Mouse (Mus musculus) forebrain, embryonic 13.5 days (tissue): ENCODE results near the gene Map3k13. TPM values are rescaled to one million over a fixed set of nuclear protein-coding genes. Genes with fewer than 3 reads are reported as not detected.
"Not testable (repeated sequence)": the region's sequence is repeated elsewhere in the genome, so short reads cannot be mapped to it uniquely, and the experiment has no call there.

Experiments
- ATAC-seq: fragments of 200-750 bp; cut with Nextera tagmentation; 2 replicates; pipeline ENCODE4 v1.8.0; 2017
- H3K27ac ChIP-seq: fragments of 300-500 bp; sonication (generic); 2 replicates; pipeline ENCODE4 v1.5.1; 2015; ENCODE audit warnings: inconsistent platforms, mild to moderate bottlenecking, moderate library complexity
- H3K27me3 ChIP-seq: fragments of 300-500 bp; sonication (generic); 2 replicates; pipeline ENCODE4 v1.6.1; 2015; ENCODE audit warnings: mild to moderate bottlenecking, inconsistent platforms
- H3K36me3 ChIP-seq: fragments of 300-500 bp; sonication (generic); 2 replicates; pipeline ENCODE4 v1.6.1; 2015; ENCODE audit warnings: mild to moderate bottlenecking, inconsistent platforms; ENCODE audit not compliant: poor library complexity, severe bottlenecking
- H3K4me1 ChIP-seq: fragments of 300-500 bp; sonication (generic); 2 replicates; pipeline ENCODE4 v1.6.1; 2015; ENCODE audit warnings: inconsistent platforms
- H3K4me2 ChIP-seq: fragments of 300-500 bp; sonication (generic); 2 replicates; pipeline ENCODE4 v1.6.1; 2015; ENCODE audit warnings: inconsistent platforms, mild to moderate bottlenecking, moderate library complexity
- H3K4me3 ChIP-seq: fragments of 300-500 bp; sonication (generic); 2 replicates; pipeline ENCODE4 v1.5.1; 2015; ENCODE audit warnings: mild to moderate bottlenecking, inconsistent platforms
- H3K9ac ChIP-seq: fragments of 300-500 bp; sonication (generic); 2 replicates; pipeline ENCODE4 v1.6.1; 2015; ENCODE audit warnings: mild to moderate bottlenecking, inconsistent platforms
- H3K9me3 ChIP-seq: fragments of 300-500 bp; sonication (generic); replicated peaks from 2 replicates; pipeline ENCODE4 v1.6.1; 2016; ENCODE audit warnings: inconsistent platforms
- WGBS: fragments of 180-500 bp; shearing (Covaris S2); methylation state at CpG from one replicate; pipeline ENCODE4 v1.1.7; 2015; 5-methylcytosine and 5-hydroxymethylcytosine counted together
- polyA plus RNA-seq: library from polyadenylated mRNA; unstranded; fragments of >200 nt; fragmentation: Nextera tagmentation; extraction: Ambion mirVana; gene quantifications from 2 replicates; pipeline ENCODE4 v1.2.1, GENCODE M21; 2015

Map3k13 gene
- polyA plus RNA-seq, 1 experiment from 2014 or later = 4.3 TPM

- H3K9me3 ChIP-seq = no peaks in the 10 kb centered on the region
- 10% methylated on average over 28 of the region's 28 CpGs for WGBS
- H3K36me3 ChIP-seq = no peaks in the 10 kb centered on the region
- H3K4me2 ChIP-seq = peak within 1 kb of the TSS; percentile 74
- H3K27me3 ChIP-seq = no peaks in the 10 kb centered on the region
- no peak within 1 kb of the TSS for H3K27ac ChIP-seq
- ATAC-seq = peak; percentile 93
- H3K9ac ChIP-seq = peak within 1 kb of the TSS; percentile 66
- peaks cover 11% of the 10 kb centered on the region for H3K4me1 ChIP-seq
- H3K4me3 ChIP-seq = peak within 1 kb of the TSS; percentile 42
Measured at GRCm38 (mm10) chr16:21787516-21788353, 6.4 kb upstream of the Map3k13 start, which contains the start of gene Ehhadh. Gene Ehhadh, minus strand, starts transcription at chr16:21787807.

DNA sequence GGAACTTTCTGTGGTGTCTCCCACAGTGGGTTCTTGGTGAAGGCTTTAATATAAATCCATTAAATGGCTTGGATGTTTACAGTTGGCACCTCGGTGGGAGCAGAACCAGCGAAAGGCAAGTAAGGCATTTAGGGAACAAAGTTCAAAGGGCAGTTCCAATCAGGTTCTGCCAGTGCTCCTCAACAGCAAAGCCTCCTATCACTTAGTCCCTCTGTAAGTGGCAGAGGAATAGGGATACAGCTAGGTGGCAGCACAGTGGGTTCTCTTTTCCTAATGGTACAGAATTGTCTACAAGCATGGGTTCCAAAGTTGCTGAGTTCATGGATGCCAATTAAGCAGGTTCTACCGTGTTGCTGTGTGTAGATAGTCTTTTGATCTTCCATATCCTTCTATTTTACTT lies 5.6 kb upstream of the Map3k13 start:
- no peak for ATAC-seq
- Histone ChIP-seq H3K36me3 (no peaks in the 10 kb centered on the region), H3K4me2 (no peak overlapping the region), H3K9ac (no peak overlapping the region), H3K27me3 (no peaks in the 10 kb centered on the region), H3K27ac (no peak overlapping the region), H3K9me3 (no peaks in the 10 kb centered on the region), H3K4me1 (peaks cover 14% of the 10 kb centered on the region), H3K4me3 (no peak overlapping the region)
- WGBS = 57% methylated on average over 3 of the region's 3 CpGs

DNA sequence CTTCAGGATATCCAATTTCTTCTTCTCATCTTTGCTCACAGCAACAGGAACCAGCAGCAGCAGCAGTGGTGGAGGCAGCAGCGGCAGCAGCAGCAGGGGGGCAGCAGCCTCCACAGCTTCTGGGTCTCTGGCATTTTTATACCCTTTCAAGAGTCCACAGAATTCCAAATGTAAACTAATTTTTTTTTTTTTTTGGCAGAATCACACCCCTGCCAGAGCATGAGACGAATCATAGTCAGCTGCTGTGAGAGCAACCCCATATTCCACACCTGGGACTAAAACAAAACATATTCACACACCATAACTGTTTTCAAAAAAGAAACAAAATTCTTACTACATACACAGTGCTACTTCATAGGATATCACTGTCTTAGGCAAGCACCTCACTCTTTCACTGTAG lies 5.0 kb upstream of the Map3k13 start:
- peaks cover 16% of the 10 kb centered on the region for H3K4me1 ChIP-seq
- no peaks in the 10 kb centered on the region for H3K36me3 ChIP-seq
- 84% methylated on average over 2 of the region's 2 CpGs for WGBS
- H3K27me3 ChIP-seq = no peaks in the 10 kb centered on the region
- no peak overlapping the region for H3K4me3 ChIP-seq
- ATAC-seq = no peak
- no peaks in the 10 kb centered on the region for H3K9me3 ChIP-seq
- H3K9ac ChIP-seq = no peak overlapping the region
- no peak overlapping the region for H3K27ac ChIP-seq
- no peak overlapping the region for H3K4me2 ChIP-seq

GRCm38 (mm10) chr16:21790469-21790868 lies 3.7 kb upstream of the Map3k13 start:
- Histone ChIP-seq H3K4me2 (no peak overlapping the region), H3K27ac (no peak overlapping the region), H3K27me3 (no peaks in the 10 kb centered on the region), H3K4me3 (no peak overlapping the region), H3K9ac (no peak overlapping the region), H3K4me1 (peaks cover 22% of the 10 kb centered on the region), H3K9me3 (no peaks in the 10 kb centered on the region), H3K36me3 (no peaks in the 10 kb centered on the region)
- WGBS = 3% methylated on average over 1 of the region's 1 CpGs
- ATAC-seq = no peak

- H3K27ac ChIP-seq = no peak overlapping the region
- ATAC-seq = no peak
- WGBS = 69% methylated on average over 3 of the region's 3 CpGs
Measured at GRCm38 (mm10) chr16:21791779-21792178, 2.4 kb upstream of the Map3k13 start.

GRCm38 (mm10) chr16:21793080-21793810 lies 901 bp upstream of the Map3k13 start:
- not testable (repeated sequence) for ATAC-seq, H3K36me3 ChIP-seq, H3K9me3 ChIP-seq, H3K27ac ChIP-seq, H3K27me3 ChIP-seq
- H3K4me2 ChIP-seq = peak overlapping the region; percentile 82
- peak overlapping the region; percentile 91 for H3K9ac ChIP-seq
- H3K4me1 ChIP-seq = peaks cover 16% of the 10 kb centered on the region
- WGBS = 42% methylated on average over 2 of the region's 2 CpGs
- H3K4me3 ChIP-seq = peak overlapping the region; percentile 83

More at GRCm38 (mm10) chr16:21791779-21792178, 2.4 kb upstream of the Map3k13 start:
- no peak overlapping the region for H3K4me3 ChIP-seq
- H3K4me2 ChIP-seq = no peak overlapping the region
- no peak overlapping the region for H3K9ac ChIP-seq
- peaks cover 26% of the 10 kb centered on the region for H3K4me1 ChIP-seq
- no peaks in the 10 kb centered on the region for H3K27me3 ChIP-seq
- H3K36me3 ChIP-seq = peaks cover 1% of the 10 kb centered on the region; the same call in 1 of the 2 replicates
- no peaks in the 10 kb centered on the region for H3K9me3 ChIP-seq

DNA sequence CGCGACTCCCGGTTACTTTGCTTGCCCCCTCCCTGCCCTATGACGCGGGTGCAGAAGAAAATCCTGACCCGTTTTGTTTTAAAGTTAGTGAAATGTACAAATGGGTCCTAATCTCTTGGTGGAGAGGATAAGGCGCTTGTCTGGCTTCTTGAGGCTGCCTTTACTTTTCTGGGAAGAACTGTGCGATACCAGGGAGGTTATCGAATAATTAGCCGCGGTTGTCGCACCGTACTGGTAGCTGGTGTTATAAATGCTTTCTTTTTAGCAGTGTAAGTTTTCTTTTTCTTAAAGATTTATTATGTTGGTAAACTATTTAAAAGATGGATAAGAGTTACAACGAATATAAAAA lies 525 bp downstream of the Map3k13 start:
- peak; percentile 41 for ATAC-seq

GRCm38 (mm10) chr16:21795071-21795470 lies 925 bp downstream of the Map3k13 start:
- H3K36me3 ChIP-seq = peaks cover 8% of the 10 kb centered on the region; the same call in 1 of the 2 replicates
- no peak for ATAC-seq
- H3K4me1 ChIP-seq = peaks cover 16% of the 10 kb centered on the region
- peak overlapping the region; percentile 83 for H3K4me3 ChIP-seq
- H3K27me3 ChIP-seq = no peaks in the 10 kb centered on the region
- H3K4me2 ChIP-seq = peak overlapping the region; percentile 82
- H3K9me3 ChIP-seq = no peaks in the 10 kb centered on the region
- no peak overlapping the region for H3K27ac ChIP-seq
- WGBS = 16% methylated on average over 5 of the region's 5 CpGs
- peak overlapping the region; percentile 91 for H3K9ac ChIP-seq

More for the DNA sequence above, 525 bp downstream of the Map3k13 start:
- peak overlapping the region; percentile 91 for H3K9ac ChIP-seq
- under 1% methylated on average over 14 of the region's 14 CpGs for WGBS
- H3K4me2 ChIP-seq = peak overlapping the region; percentile 82
- H3K36me3 ChIP-seq = peaks cover 7% of the 10 kb centered on the region; the same call in 1 of the 2 replicates
- H3K27ac ChIP-seq = peak overlapping the region; percentile 87
- no peaks in the 10 kb centered on the region for H3K9me3 ChIP-seq
- H3K4me3 ChIP-seq = peak overlapping the region; percentile 83
- H3K4me1 ChIP-seq = peaks cover 16% of the 10 kb centered on the region
- H3K27me3 ChIP-seq = no peaks in the 10 kb centered on the region

GRCm38 (mm10) chr16:21804258-21804657 lies 10.1 kb downstream of the Map3k13 start:
- Histone ChIP-seq H3K4me1 (no peaks in the 10 kb centered on the region), H3K4me3 (no peak overlapping the region), H3K27ac (no peak overlapping the region), H3K4me2 (no peak overlapping the region), H3K9ac (no peak overlapping the region), H3K36me3 (peaks cover 50% of the 10 kb centered on the region), H3K27me3 (no peaks in the 10 kb centered on the region), H3K9me3 (no peaks in the 10 kb centered on the region)
- peak; percentile 21; the same call in 1 of the 2 replicates for ATAC-seq
- WGBS = 100% methylated on average over 1 of the region's 1 CpGs

- H3K36me3 ChIP-seq = peaks cover 48% of the 10 kb centered on the region
- H3K9me3 ChIP-seq = no peaks in the 10 kb centered on the region
- no peak overlapping the region for H3K4me2 ChIP-seq
- H3K27me3 ChIP-seq = no peaks in the 10 kb centered on the region
- no peak overlapping the region for H3K9ac ChIP-seq
- no peaks in the 10 kb centered on the region for H3K4me1 ChIP-seq
- no peak for ATAC-seq
- WGBS = 89% methylated on average over 1 of the region's 1 CpGs
- no peak overlapping the region for H3K27ac ChIP-seq
- no peak overlapping the region for H3K4me3 ChIP-seq
Measured at GRCm38 (mm10) chr16:21806892-21807291, 12.7 kb downstream of the Map3k13 start.

GRCm38 (mm10) chr16:21807786-21808185 lies 13.6 kb downstream of the Map3k13 start:
- H3K36me3 ChIP-seq = peaks cover 43% of the 10 kb centered on the region
- H3K9ac ChIP-seq, H3K4me2 ChIP-seq, H3K4me1 ChIP-seq, H3K9me3 ChIP-seq, ATAC-seq, H3K27me3 ChIP-seq, H3K4me3 ChIP-seq, H3K27ac ChIP-seq: not testable (repeated sequence)
- 91% methylated on average over 7 of the region's 7 CpGs for WGBS

DNA sequence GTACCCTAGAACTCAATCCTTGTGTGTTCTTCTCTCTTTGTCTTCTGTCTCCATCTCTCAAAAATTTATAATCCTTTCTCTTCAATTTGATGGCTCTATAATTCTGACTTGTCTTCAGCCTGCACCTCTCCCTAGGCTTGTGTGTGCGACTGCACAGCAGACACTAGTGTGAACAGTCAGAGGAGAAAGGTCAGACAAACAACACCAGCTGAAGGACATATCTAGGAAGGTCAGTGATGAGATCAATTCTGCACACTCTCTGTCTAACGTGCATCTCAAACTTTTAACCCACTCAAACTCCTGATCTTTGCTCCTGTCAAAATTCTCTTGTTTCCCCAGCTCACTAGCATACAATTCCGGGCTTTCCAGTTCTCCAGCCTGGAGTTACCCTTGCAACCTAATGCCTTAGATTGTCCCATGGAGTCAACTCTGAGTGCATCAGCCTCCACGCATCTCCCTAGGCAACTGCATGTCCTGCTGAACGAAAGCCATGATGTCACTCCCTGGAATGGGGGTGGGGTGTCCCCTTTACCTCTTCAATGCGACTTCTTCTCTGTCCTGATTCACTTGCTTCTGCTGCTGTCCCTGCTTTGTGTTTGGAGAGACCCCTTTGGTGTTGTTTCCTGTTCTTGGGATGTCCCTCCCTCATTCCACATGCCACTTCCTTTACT lies 19.2 kb downstream of the Map3k13 start:
- WGBS = 74% methylated on average over 6 of the region's 6 CpGs
- no peak for ATAC-seq
- no peaks in the 10 kb centered on the region for H3K27me3 ChIP-seq

More for the DNA sequence above, 19.2 kb downstream of the Map3k13 start:
- Histone ChIP-seq H3K4me1 (no peaks in the 10 kb centered on the region), H3K4me3 (no peak overlapping the region), H3K27ac (no peak overlapping the region), H3K36me3 (peaks cover 22% of the 10 kb centered on the region), H3K9me3 (no peaks in the 10 kb centered on the region), H3K9ac (no peak overlapping the region), H3K4me2 (no peak overlapping the region)
